Mouse (Mus musculus): ENCODE measurements at regions not wholly inside any gene's neighbourhood (a gene's known extent, or its start where the extent isn't known, plus 50 kb on each side); places are given as distances from the start of the nearest gene placed in this dataset.

DNA sequence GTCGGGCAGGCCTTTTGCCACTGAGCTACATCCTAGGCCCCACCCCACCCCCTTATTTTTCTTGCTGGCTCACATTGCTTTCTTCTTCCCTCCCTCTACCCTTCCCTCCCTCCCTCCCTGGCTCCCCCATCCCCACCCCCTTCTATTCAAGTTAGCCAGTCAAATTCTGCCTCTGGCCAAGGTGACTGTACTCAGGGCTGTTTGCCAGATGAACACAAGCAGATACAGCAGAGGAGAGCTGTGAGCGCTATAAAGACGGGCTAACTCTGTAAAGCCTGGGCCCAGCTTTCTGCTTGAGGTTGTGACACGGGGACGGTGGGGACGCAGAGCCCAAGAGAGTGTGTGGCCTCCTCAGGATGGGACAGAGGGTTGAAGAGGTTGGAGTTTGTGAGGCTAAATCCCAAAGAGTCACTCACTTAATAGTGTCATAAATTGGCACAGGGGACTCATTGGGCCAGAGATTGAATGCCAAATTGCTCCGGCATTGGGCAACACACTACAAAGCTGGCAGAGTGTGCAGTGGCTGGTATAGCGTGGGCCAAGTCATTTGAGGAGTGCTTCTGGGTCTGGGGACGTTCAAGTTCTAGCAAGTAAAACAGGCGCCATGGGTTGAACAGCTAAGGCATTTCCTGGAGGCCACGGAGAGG is 110.8 kb downstream of the 2410131K14Rik start:
- H3K27ac ChIP-seq (replicated peaks): peak overlapping the region; percentile 76

DNA sequence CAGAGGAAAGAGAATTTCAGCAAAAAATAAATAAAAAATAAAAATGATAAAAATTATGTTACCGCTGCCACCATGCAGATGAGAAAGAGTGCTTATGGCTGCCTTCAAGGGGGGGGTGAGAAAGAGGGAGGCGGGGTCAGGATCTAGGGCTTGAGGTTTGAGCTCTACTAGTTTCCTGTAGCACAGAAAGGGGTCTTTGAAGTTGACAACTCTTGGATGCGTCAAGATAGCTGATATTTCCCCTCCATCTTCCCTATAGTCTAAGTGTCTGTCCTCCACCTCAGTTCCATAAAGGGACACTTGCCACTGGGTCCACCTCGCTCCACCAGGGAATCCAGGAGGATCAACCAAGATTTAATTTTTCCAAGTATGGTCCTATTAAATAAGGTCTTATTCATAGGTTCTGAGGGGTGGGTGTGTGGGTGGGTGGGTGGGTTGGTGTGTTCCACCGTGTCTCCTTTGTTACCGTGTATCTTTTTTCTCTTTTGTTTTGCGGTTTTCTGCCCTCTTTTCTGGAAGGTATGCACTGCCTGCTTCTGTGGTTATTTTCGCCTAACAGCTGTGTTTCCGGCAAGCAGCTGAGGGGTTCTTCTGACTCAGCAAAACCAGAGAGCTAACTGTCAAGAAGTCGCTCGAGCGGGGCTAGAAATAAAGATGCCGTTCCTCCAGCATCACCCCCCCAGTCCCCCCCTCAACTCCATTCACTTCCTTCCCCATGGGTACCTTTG is 114.8 kb downstream of the 2410131K14Rik start:
- H3K9me3 ChIP-seq: no peaks in the 10 kb centered on the region
- peaks cover 45% of the 10 kb centered on the region for H3K4me1 ChIP-seq
- H3K27me3 ChIP-seq (replicated peaks; ENCODE audit: low read depth, poor library complexity, severe bottlenecking): peaks cover 13% of the 10 kb centered on the region
- H3K36me3 ChIP-seq (replicated peaks): no peaks in the 10 kb centered on the region
- no peak for DNase-seq (ENCODE audit: low spot score)
- WGBS: 69% methylated on average over 13 of the region's 13 CpGs
- H3K27ac ChIP-seq (replicated peaks): no peak overlapping the region; the same call in 1 of the 2 replicates
- H3K4me3 ChIP-seq: no peak overlapping the region

More for the DNA sequence above, 110.8 kb downstream of the 2410131K14Rik start:
- H3K4me3 ChIP-seq: no peak overlapping the region
- H3K36me3 ChIP-seq (replicated peaks): no peaks in the 10 kb centered on the region
- DNase-seq (ENCODE audit: low spot score): peak; percentile 58
- WGBS: 51% methylated on average over 11 of the region's 11 CpGs
- peaks cover 50% of the 10 kb centered on the region for H3K4me1 ChIP-seq
- H3K9me3 ChIP-seq: no peaks in the 10 kb centered on the region
- H3K27me3 ChIP-seq (replicated peaks; ENCODE audit: low read depth, poor library complexity, severe bottlenecking): peaks cover 6% of the 10 kb centered on the region; the same call in 1 of the 2 replicates

DNA sequence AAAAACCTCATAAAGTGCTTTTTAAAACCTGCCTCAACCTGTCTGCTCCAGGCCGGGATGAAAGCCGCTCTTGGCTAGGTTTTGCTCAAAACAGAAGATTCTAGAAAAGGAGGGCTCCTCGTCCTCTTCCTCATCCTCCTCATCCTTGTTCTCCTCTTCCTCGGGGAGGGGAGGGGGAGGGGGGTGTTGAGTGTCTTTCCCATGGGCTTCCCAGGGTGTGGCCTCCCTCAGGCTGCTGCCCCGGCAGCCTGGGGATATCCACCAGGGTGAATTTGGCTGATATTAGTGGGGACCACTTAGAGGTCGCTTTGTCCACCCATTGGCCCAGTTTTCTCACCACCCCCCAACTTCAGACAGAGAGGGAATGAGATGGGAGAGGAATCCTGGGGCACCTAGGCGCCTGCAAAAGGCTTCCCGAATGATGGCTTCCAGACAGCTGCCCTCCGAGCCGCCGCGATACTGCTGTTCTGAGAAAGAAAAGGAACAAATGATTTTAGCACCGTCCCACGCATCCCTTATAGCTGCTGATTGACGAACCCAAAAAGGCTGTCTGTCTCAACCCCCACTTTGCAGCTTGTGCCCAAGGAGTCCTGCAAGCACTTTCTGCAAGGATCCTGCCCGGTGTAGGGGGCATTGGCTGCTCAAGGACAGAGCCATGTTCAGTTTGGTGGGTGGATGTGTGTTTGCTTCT is 115.5 kb downstream of the 2410131K14Rik start:
- H3K27me3 ChIP-seq (replicated peaks; ENCODE audit: low read depth, poor library complexity, severe bottlenecking): peaks cover 13% of the 10 kb centered on the region
- H3K9me3 ChIP-seq: no peaks in the 10 kb centered on the region
- no peaks in the 10 kb centered on the region for H3K36me3 ChIP-seq (replicated peaks)
- peaks cover 39% of the 10 kb centered on the region for H3K4me1 ChIP-seq
- no peak overlapping the region for H3K4me3 ChIP-seq
- DNase-seq (ENCODE audit: low spot score): no peak
- peak overlapping the region; percentile 40; the same call in 1 of the 2 replicates for H3K27ac ChIP-seq (replicated peaks)
- WGBS: 77% methylated on average over 16 of the region's 16 CpGs

DNA sequence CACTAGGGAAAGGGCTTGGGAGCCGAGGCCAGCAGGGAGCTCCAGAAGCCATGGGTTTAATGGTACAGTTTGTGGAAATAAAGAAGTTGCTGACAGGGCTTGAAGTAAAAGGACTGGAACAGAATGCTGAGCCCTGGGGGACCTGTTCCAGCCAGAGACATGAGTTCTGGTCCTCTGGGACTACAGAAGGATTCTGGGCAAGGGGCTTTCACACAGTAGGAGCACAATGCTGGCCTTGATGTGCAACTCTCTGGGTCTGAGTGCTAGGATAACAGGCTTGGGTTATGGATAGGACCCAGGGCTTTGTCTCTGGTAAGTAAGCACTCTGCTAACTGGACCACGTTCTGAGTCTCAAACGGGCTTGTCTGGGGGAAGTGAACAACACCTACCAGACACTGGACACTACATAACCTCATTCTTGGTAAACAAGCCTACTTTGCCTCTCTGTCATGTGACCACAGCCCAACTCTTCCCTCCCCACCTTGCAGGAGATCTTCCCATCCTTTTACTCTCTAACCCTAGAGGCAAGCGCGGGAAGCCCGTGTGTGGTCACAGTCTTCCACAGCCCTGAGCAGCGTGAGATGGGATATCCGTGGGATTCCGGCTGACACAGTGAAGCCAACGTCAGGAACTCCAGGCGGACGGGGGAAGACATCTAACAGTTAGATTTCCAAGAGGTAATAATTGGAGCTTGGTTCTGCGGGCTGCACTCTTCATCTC is 116.3 kb downstream of the 2410131K14Rik start:
- no peak overlapping the region for H3K27ac ChIP-seq (replicated peaks)
- DNase-seq (ENCODE audit: low spot score): no peak
- H3K9me3 ChIP-seq: no peaks in the 10 kb centered on the region
- H3K4me3 ChIP-seq: no peak overlapping the region
- H3K27me3 ChIP-seq (replicated peaks; ENCODE audit: low read depth, poor library complexity, severe bottlenecking): peaks cover 13% of the 10 kb centered on the region
- no peaks in the 10 kb centered on the region for H3K36me3 ChIP-seq (replicated peaks)
- WGBS: 85% methylated on average over 13 of the region's 13 CpGs
- H3K4me1 ChIP-seq: peaks cover 33% of the 10 kb centered on the region

DNA sequence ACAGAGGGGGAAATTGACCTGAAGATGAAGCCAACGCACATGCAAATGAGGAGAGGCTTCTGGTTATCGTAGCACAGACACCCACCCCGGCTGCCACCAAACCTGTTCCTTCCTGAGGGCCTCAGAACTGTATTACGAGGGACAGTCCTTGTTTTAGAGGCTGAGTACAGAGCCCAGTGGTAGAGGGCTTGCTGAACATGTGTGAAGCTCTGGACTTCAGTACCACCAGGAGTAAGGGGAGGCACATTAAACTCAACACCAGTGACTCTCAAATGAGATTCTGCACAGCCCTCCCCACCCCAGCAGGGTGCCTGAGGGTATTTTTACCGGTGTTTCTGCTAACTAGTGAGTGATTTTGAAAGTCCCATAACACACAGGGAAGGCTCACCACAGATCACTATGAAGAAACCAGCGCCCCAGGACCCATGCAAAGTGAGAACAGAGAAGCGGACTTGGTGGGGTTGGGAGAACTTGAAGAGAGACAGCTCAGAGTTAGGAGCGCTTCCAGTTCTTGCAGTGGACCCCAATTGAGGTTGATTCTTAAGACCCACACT is 116.9 kb downstream of the 2410131K14Rik start:
- no peaks in the 10 kb centered on the region for H3K9me3 ChIP-seq
- peaks cover 31% of the 10 kb centered on the region for H3K4me1 ChIP-seq
- peaks cover 13% of the 10 kb centered on the region for H3K27me3 ChIP-seq (replicated peaks; ENCODE audit: low read depth, poor library complexity, severe bottlenecking)
- no peak overlapping the region for H3K27ac ChIP-seq (replicated peaks)
- H3K4me3 ChIP-seq: no peak overlapping the region
- no peaks in the 10 kb centered on the region for H3K36me3 ChIP-seq (replicated peaks)
- DNase-seq (ENCODE audit: low spot score): no peak
- 82% methylated on average over 8 of the region's 8 CpGs for WGBS

DNA sequence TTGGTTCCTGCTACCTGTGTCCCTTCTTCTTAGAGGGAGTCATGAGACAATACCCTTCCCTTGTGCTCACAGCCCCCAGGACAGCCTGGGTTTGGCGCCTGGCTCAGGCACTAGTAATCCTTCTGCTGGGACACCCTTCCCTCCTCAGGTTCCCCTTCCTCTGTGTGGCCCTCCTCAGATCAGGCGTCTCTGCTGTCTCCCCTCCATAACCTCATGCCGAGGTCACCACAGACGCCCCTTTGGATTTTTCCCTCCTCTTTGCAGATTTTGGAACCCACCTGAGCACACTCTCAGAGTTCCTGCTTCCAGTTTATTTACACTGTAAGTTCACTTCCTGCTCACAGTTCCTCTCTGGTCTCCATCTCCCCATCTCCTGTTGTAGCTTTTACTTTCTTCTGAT is 117.7 kb downstream of the 2410131K14Rik start:
- 59% methylated on average over 4 of the region's 4 CpGs for WGBS

DNA sequence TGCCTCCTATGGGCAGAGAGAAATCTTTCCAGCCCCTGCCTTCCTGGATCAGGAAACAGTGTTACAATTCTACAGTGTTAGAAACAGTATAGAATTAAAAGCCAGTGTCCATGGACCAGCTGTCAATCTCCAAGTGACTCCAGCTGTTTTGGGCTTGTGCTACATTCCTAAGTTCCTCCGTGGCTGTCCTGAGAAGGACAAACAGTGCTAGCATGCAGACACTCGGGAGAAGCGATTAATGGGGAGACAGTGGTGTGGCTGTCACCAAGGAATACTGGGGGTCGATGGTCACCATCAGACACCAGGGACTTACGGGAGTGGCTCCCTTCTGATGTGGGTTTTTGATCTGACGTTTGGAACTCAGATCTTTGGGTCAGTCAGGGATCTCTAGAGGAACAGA is 118.1 kb downstream of the 2410131K14Rik start:
- Histone ChIP-seq H3K36me3 (replicated peaks) (no peaks in the 10 kb centered on the region), H3K27ac (replicated peaks) (no peak overlapping the region), H3K4me3 (no peak overlapping the region), H3K27me3 (replicated peaks; ENCODE audit: low read depth, poor library complexity, severe bottlenecking) (peaks cover 13% of the 10 kb centered on the region), H3K4me1 (peaks cover 31% of the 10 kb centered on the region), H3K9me3 (no peaks in the 10 kb centered on the region)
- no peak for DNase-seq (ENCODE audit: low spot score)
- 69% methylated on average over 6 of the region's 6 CpGs for WGBS

More for the DNA sequence above, 117.7 kb downstream of the 2410131K14Rik start:
- no peaks in the 10 kb centered on the region for H3K36me3 ChIP-seq (replicated peaks)
- H3K4me1 ChIP-seq: peaks cover 31% of the 10 kb centered on the region
- no peak for DNase-seq (ENCODE audit: low spot score)
- no peak overlapping the region for H3K27ac ChIP-seq (replicated peaks)
- no peak overlapping the region for H3K4me3 ChIP-seq
- H3K9me3 ChIP-seq: no peaks in the 10 kb centered on the region
- H3K27me3 ChIP-seq (replicated peaks; ENCODE audit: low read depth, poor library complexity, severe bottlenecking): peaks cover 13% of the 10 kb centered on the region

DNA sequence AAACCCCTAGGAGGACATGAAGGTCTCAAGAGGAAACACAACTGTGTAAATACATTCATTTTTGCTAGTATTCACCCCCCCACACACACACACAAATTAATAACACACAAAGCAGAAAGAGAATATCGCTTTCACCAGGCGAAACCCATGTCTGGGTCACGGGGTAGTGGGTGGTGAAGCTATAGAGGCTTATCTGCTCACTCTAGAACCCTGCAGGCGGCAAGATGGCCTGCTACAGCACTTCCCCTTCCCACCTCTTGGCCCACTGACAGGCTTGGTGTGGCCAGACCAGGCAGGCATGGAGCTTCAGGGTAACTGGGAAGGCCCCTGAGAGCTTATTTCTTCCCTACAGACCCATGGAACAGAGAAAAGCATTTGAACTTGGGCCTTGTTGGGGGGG is 119.6 kb downstream of the 2410131K14Rik start:
- H3K27ac ChIP-seq (replicated peaks): no peak overlapping the region
- no peaks in the 10 kb centered on the region for H3K9me3 ChIP-seq
- 93% methylated on average over 4 of the region's 4 CpGs for WGBS
- peaks cover 31% of the 10 kb centered on the region for H3K4me1 ChIP-seq
- H3K36me3 ChIP-seq (replicated peaks): no peaks in the 10 kb centered on the region
- no peak overlapping the region for H3K4me3 ChIP-seq
- H3K27me3 ChIP-seq (replicated peaks; ENCODE audit: low read depth, poor library complexity, severe bottlenecking): peaks cover 13% of the 10 kb centered on the region
- DNase-seq (ENCODE audit: low spot score): no peak

DNA sequence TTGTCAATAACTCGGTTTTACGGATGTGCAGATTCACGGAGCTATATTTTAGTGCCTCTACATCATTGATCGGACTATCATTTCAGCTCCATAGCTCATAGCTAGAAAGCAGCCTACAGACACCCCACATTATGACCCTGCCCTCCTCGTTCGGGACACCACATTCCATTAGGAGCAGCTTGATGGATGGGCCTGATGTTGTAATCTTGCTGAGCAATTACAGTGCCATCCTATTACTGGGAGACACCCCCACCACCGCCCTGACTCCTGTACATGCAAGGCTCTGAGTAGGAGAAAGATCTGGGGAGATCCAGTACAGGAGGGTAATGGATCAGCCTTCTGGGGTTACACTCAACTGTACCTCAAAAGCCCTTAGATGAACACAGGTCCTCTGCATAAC is 120.2 kb downstream of the 2410131K14Rik start:
- DNase-seq (ENCODE audit: low spot score): no peak
- peaks cover 13% of the 10 kb centered on the region for H3K27me3 ChIP-seq (replicated peaks; ENCODE audit: low read depth, poor library complexity, severe bottlenecking)
- H3K4me3 ChIP-seq: no peak overlapping the region
- H3K36me3 ChIP-seq (replicated peaks): no peaks in the 10 kb centered on the region
- H3K9me3 ChIP-seq: no peaks in the 10 kb centered on the region
- H3K4me1 ChIP-seq: peaks cover 25% of the 10 kb centered on the region
- WGBS: 90% methylated on average over 7 of the region's 7 CpGs
- H3K27ac ChIP-seq (replicated peaks): no peak overlapping the region

DNA sequence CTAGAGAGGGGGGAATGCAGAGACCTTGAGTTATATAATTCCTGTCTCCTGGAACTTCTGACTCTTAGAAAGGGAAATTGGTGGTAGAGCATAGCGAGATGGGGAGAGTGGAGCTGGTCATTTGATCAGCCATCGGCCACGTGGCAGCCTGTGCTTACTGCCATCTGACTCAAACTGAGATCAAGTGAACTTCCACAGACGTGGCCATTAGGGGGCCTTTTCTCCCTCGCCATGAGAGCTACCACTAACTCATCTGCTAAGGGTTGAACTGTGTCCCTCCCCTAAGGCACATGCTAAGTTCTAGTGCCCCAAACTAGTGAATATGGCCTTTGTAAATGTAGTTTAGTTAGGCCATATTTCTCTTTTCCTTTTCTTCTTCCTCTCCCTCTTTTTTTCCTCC is 120.6 kb downstream of the 2410131K14Rik start:
- WGBS: 35% methylated on average over 5 of the region's 5 CpGs
- Histone ChIP-seq H3K9me3 (no peaks in the 10 kb centered on the region), H3K27me3 (replicated peaks; ENCODE audit: low read depth, poor library complexity, severe bottlenecking) (peaks cover 9% of the 10 kb centered on the region), H3K36me3 (replicated peaks) (no peaks in the 10 kb centered on the region), H3K4me3 (no peak overlapping the region), H3K4me1 (peaks cover 21% of the 10 kb centered on the region), H3K27ac (replicated peaks) (no peak overlapping the region)
- peak; percentile 36 for DNase-seq (ENCODE audit: low spot score)

DNA sequence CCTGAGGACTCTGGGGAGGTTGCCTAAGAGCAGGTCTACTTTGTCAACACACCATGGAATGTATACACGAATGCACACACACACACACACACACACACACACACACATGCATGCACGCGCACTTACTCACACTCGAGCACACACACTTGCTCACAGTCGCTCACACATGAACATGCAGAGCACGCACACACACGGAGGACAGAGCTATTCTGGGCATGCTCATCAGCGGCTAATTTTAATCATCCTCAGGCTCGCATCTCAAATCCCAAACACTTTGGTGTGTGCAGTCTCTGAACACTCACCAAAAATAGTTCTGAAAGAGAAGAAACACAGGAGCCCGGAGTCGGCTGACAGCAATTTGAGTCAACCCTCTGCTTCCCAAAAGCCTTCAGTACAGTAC is 122.0 kb downstream of the 2410131K14Rik start:
- Histone ChIP-seq H3K4me3 (no peak overlapping the region), H3K4me1 (peaks cover 16% of the 10 kb centered on the region), H3K27ac (replicated peaks) (no peak overlapping the region), H3K27me3 (replicated peaks; ENCODE audit: low read depth, poor library complexity, severe bottlenecking) (peaks cover 12% of the 10 kb centered on the region), H3K36me3 (replicated peaks) (no peaks in the 10 kb centered on the region), H3K9me3 (no peaks in the 10 kb centered on the region)
- no peak for DNase-seq (ENCODE audit: low spot score)
- WGBS: 88% methylated on average over 11 of the region's 11 CpGs

DNA sequence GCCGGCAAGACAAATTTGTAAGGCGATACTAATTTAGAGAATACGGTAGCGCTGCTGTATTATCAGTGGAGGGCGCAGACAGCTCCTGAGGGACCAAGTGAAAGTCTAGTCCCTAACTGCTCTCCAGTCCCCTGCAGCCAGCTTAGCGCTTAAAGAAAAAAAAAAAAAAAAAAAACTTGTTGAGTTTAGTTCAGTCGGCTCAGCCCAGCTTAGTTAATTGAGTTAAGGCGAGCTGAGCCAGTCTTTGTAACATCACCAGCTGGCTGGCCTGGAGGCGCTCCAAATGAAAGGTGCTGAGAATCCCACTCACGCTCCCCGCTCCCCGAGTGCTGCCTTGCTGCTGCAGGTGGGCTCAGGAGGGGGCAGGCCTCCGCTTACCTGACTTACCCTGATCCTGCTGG is 128.6 kb downstream of the 2410131K14Rik start:
- H3K27me3 ChIP-seq (replicated peaks; ENCODE audit: low read depth, poor library complexity, severe bottlenecking): peaks cover 65% of the 10 kb centered on the region
- no peaks in the 10 kb centered on the region for H3K9me3 ChIP-seq
- DNase-seq (ENCODE audit: low spot score): peak; percentile 45
- 2% methylated on average over 13 of the region's 13 CpGs for WGBS
- peaks cover 48% of the 10 kb centered on the region for H3K4me1 ChIP-seq
- H3K4me3 ChIP-seq: peak overlapping the region; percentile 44
- peak overlapping the region; percentile 75 for H3K27ac ChIP-seq (replicated peaks)
- no peaks in the 10 kb centered on the region for H3K36me3 ChIP-seq (replicated peaks)
